Mouse (Mus musculus): ENCODE results near the gene Ccdc62. TPM values are rescaled to one million over a fixed set of nuclear protein-coding genes. Genes with fewer than 3 reads are reported as not detected.

The Ccdc62 gene
- polyA plus RNA-seq, 1 experiment from 2014 or later: 8.0 TPM

DNA sequence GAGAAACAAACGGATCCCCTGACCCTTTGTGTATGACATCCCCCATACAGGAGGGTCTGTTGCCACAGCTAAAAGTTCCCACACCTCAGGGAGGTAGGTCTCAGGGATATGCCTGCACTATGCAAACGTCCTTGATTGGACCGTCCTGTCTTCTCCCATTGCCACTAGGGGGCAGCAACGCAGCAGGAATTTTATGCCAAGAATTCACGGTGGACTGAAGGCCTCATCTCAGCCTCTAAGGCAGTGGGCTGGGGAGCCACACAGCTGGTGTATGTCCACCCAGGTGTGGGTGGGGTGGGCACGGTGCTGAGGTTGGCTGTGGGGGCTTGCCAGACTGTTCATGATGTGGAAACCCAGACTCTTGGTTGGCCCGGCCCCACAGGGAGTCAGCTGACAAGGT lies 70.3 kb downstream of the Ccdc62 start:
- Histone ChIP-seq H3K4me1 (replicated peaks; ENCODE audit: control insufficient read depth, insufficient read depth, low read length) (no peaks in the 10 kb centered on the region), H3K4me3 (ENCODE audit: low read length) (no peak overlapping the region), H3K4me2 (ENCODE audit: low read depth, low read length) (no peak overlapping the region), H3K9ac (ENCODE audit: low read length) (no peak overlapping the region), H3K9me3 (ENCODE audit: control insufficient read depth, low read length) (no peaks in the 10 kb centered on the region), H3K27ac (ENCODE audit: low read length) (no peak overlapping the region), H3K27me3 (ENCODE audit: control insufficient read depth, insufficient read depth, low read depth, low read length) (no peaks in the 10 kb centered on the region), H3K36me3 (ENCODE audit: control insufficient read depth, insufficient read depth, low read length) (peaks cover 11% of the 10 kb centered on the region)
- 10% methylated on average over 7 of the region's 7 CpGs for WGBS
- peak; percentile 46 for ATAC-seq (ENCODE audit: low read depth)

DNA sequence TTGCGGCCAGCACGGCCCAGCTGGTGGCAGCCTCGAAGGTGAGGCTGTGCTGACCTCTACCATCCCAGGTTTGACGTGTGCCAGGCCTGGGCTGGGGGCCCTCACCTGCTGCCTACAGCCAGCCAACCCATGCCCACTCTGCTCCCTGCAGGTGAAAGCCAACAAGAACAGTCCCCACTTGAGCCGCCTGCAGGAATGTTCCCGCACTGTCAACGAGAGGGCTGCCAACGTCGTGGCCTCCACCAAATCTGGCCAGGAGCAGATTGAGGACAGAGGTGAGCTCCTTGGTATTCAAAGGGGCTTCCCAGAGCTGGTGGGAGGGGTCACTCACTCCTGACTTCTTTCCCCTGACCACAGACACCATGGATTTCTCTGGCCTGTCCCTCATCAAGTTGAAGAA lies 70.8 kb downstream of the Ccdc62 start:
- Histone ChIP-seq H3K9me3 (ENCODE audit: control insufficient read depth, low read length) (no peaks in the 10 kb centered on the region), H3K4me3 (ENCODE audit: low read length) (no peak overlapping the region), H3K36me3 (ENCODE audit: control insufficient read depth, insufficient read depth, low read length) (peaks cover 14% of the 10 kb centered on the region), H3K9ac (ENCODE audit: low read length) (no peak overlapping the region), H3K27me3 (ENCODE audit: control insufficient read depth, insufficient read depth, low read depth, low read length) (no peaks in the 10 kb centered on the region), H3K27ac (ENCODE audit: low read length) (no peak overlapping the region), H3K4me2 (ENCODE audit: low read depth, low read length) (no peak overlapping the region), H3K4me1 (replicated peaks; ENCODE audit: control insufficient read depth, insufficient read depth, low read length) (no peaks in the 10 kb centered on the region)
- peak; percentile 6; the same call in 1 of the 2 replicates for ATAC-seq (ENCODE audit: low read depth)
- WGBS: 40% methylated on average over 9 of the region's 9 CpGs

DNA sequence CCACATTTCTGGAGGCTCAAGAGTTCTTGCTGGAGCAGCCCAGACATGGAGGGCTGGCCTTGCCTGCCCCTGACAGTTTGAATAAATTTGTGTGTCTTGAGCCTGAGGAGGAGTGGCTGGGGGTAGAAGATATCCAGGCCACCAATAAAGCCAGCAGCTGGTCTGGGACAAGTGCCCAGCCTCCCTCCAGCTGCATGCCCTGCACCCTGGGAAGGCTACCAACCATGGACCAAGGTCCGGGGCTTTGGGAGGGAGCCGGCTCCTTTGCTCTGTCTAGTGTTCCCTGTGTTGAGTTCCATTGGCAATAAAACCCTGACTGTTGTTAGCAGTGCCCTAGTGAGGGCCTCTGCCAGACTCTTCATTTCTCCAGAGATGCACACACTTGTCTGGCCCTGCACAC lies 72.4 kb downstream of the Ccdc62 start:
- Histone ChIP-seq H3K4me3 (ENCODE audit: low read length) (no peak overlapping the region), H3K27ac (ENCODE audit: low read length) (no peak overlapping the region), H3K9me3 (ENCODE audit: control insufficient read depth, low read length) (no peaks in the 10 kb centered on the region), H3K27me3 (ENCODE audit: control insufficient read depth, insufficient read depth, low read depth, low read length) (no peaks in the 10 kb centered on the region), H3K9ac (ENCODE audit: low read length) (no peak overlapping the region), H3K4me1 (replicated peaks; ENCODE audit: control insufficient read depth, insufficient read depth, low read length) (no peaks in the 10 kb centered on the region), H3K4me2 (ENCODE audit: low read depth, low read length) (no peak overlapping the region), H3K36me3 (ENCODE audit: control insufficient read depth, insufficient read depth, low read length) (peaks cover 23% of the 10 kb centered on the region)
- no peak for ATAC-seq (ENCODE audit: low read depth)
- 47% methylated on average over 2 of the region's 2 CpGs for WGBS

DNA sequence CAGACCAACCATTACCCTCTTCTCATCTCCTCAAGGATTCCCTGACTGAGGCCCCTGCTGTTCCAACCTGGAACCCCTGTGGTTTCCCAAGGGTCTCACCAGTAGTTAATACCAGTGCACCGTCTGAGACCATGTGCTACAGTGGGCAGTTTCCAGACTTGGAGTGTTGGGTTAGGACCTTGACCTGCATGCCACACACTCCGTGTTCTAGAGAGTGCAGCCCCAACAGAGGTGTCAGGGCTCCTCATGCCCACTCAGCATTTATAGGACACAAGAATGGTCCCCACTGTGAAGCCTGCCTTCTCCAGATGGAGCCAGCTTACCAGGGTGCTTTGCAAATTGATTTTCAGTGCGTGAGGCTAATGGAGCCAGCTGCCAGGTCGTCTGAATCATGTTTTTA lies 72.9 kb downstream of the Ccdc62 start:
- Histone ChIP-seq H3K27ac (ENCODE audit: low read length) (no peak overlapping the region), H3K4me2 (ENCODE audit: low read depth, low read length) (no peak overlapping the region), H3K36me3 (ENCODE audit: control insufficient read depth, insufficient read depth, low read length) (peaks cover 27% of the 10 kb centered on the region), H3K27me3 (ENCODE audit: control insufficient read depth, insufficient read depth, low read depth, low read length) (no peaks in the 10 kb centered on the region), H3K4me3 (ENCODE audit: low read length) (no peak overlapping the region), H3K9ac (ENCODE audit: low read length) (no peak overlapping the region), H3K9me3 (ENCODE audit: control insufficient read depth, low read length) (no peaks in the 10 kb centered on the region), H3K4me1 (replicated peaks; ENCODE audit: control insufficient read depth, insufficient read depth, low read length) (no peaks in the 10 kb centered on the region)
- 64% methylated on average over 4 of the region's 4 CpGs for WGBS
- ATAC-seq (ENCODE audit: low read depth): no peak

GRCm38 (mm10) chr5:124004356-124005150 lies 74.1 kb downstream of the Ccdc62 start:
- no peak overlapping the region for H3K4me2 ChIP-seq (ENCODE audit: low read depth, low read length)
- ATAC-seq (ENCODE audit: low read depth): no peak
- no peaks in the 10 kb centered on the region for H3K27me3 ChIP-seq (ENCODE audit: control insufficient read depth, insufficient read depth, low read depth, low read length)
- no peak overlapping the region for H3K27ac ChIP-seq (ENCODE audit: low read length)
- no peak overlapping the region for H3K4me3 ChIP-seq (ENCODE audit: low read length)
- 85% methylated on average over 17 of the region's 17 CpGs for WGBS
- H3K36me3 ChIP-seq (ENCODE audit: control insufficient read depth, insufficient read depth, low read length): peaks cover 34% of the 10 kb centered on the region
- no peaks in the 10 kb centered on the region for H3K4me1 ChIP-seq (replicated peaks; ENCODE audit: control insufficient read depth, insufficient read depth, low read length)
- H3K9me3 ChIP-seq (ENCODE audit: control insufficient read depth, low read length): no peaks in the 10 kb centered on the region
- H3K9ac ChIP-seq (ENCODE audit: low read length): no peak overlapping the region

DNA sequence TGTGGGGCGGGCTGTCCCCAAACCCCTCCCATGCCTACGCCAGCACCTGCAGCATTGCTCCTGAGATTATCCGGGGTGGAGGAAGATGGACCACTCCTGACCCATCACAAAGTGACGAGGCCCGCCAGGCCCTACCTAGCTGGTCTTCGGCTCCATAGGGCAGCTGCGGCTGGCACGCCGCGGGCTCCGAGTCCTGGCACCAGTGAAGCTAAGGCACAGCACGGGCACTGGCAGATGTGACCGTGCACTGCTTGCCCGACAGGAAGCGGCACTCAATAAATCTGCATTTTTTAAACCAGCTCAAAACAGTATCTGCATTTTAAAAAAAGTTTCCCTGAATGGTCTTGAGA lies 74.6 kb downstream of the Ccdc62 start:
- H3K36me3 ChIP-seq (ENCODE audit: control insufficient read depth, insufficient read depth, low read length): peaks cover 34% of the 10 kb centered on the region
- peaks cover 2% of the 10 kb centered on the region for H3K4me1 ChIP-seq (replicated peaks; ENCODE audit: control insufficient read depth, insufficient read depth, low read length)
- H3K4me3 ChIP-seq (ENCODE audit: low read length): no peak overlapping the region
- H3K27ac ChIP-seq (ENCODE audit: low read length): no peak overlapping the region
- no peak for ATAC-seq (ENCODE audit: low read depth)
- H3K9ac ChIP-seq (ENCODE audit: low read length): no peak overlapping the region
- H3K27me3 ChIP-seq (ENCODE audit: control insufficient read depth, insufficient read depth, low read depth, low read length): no peaks in the 10 kb centered on the region
- H3K4me2 ChIP-seq (ENCODE audit: low read depth, low read length): no peak overlapping the region
- H3K9me3 ChIP-seq (ENCODE audit: control insufficient read depth, low read length): no peaks in the 10 kb centered on the region
- WGBS: 82% methylated on average over 15 of the region's 15 CpGs

DNA sequence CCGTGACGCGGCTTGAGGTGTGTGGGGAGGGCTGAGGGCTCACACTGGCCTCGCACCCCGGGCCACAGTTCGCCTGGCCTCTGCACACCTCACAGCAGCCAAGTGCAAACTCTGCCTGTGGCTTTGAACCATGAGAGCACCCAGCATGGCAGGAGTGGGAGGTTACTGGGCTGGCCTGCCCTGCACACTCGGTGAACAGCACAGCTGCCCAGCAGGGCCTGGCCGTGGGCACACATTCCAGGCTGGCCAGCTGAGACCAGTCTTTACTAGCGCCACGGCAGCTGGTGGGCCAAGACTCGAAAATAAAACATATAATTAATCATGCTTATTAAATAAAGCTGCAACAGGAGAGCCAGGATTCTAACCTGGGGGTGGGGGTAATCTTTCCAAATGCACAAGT lies 75.1 kb downstream of the Ccdc62 start:
- no peaks in the 10 kb centered on the region for H3K27me3 ChIP-seq (ENCODE audit: control insufficient read depth, insufficient read depth, low read depth, low read length)
- ATAC-seq (ENCODE audit: low read depth): no peak

DNA sequence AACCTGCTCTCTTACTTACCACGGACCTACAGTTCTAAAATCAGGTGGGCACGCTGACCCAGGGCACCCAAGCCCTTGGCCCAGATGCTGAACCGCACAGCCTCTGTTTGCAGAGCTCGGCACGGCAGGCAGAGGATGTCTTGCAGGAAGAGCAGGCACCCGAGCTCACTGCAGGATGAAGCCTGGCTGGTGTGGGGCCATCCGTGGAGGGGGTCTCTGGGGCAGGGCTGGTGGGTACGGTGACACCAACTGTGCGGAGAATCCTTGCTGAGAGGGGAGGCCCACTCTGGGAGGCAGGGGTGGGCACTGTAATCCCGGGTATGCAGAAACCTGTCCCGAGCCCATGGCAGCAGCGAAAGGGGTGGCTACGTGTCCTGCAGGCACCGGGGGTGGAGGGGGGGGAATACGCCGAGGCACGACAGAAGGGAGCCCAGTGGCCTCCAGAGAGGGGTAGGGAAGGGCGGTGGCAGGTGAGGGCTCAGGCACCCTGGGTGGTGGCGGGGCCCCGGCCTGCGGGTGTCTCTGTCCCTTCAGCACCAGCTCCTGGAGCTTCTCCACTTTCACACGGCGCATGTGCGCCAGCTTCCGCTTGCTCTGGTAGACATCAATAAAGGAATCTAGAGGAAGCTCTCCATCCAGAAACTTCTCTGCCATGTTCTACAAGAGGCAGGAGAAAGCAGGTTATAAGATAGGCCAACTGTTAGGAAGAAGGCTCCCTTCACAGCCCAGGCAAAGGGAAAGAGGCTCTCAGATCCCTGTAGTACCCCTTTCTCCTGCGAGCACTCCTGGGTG lies 75.8 kb downstream of the Ccdc62 start:
- no peak overlapping the region for H3K27ac ChIP-seq (ENCODE audit: low read length)
- H3K36me3 ChIP-seq (ENCODE audit: control insufficient read depth, insufficient read depth, low read length): peaks cover 34% of the 10 kb centered on the region

More for the DNA sequence above, 75.1 kb downstream of the Ccdc62 start:
- no peak overlapping the region for H3K4me2 ChIP-seq (ENCODE audit: low read depth, low read length)
- H3K27ac ChIP-seq (ENCODE audit: low read length): no peak overlapping the region
- WGBS: 72% methylated on average over 11 of the region's 11 CpGs
- peaks cover 34% of the 10 kb centered on the region for H3K36me3 ChIP-seq (ENCODE audit: control insufficient read depth, insufficient read depth, low read length)
- no peaks in the 10 kb centered on the region for H3K9me3 ChIP-seq (ENCODE audit: control insufficient read depth, low read length)
- no peak overlapping the region for H3K4me3 ChIP-seq (ENCODE audit: low read length)
- H3K9ac ChIP-seq (ENCODE audit: low read length): no peak overlapping the region
- peaks cover 6% of the 10 kb centered on the region for H3K4me1 ChIP-seq (replicated peaks; ENCODE audit: control insufficient read depth, insufficient read depth, low read length)

GRCm38 (mm10) chr5:124006891-124007491 lies 76.5 kb downstream of the Ccdc62 start:
- no peak overlapping the region for H3K4me2 ChIP-seq (ENCODE audit: low read depth, low read length)
- H3K27me3 ChIP-seq (ENCODE audit: control insufficient read depth, insufficient read depth, low read depth, low read length): no peaks in the 10 kb centered on the region
- H3K36me3 ChIP-seq (ENCODE audit: control insufficient read depth, insufficient read depth, low read length): peaks cover 34% of the 10 kb centered on the region
- no peaks in the 10 kb centered on the region for H3K9me3 ChIP-seq (ENCODE audit: control insufficient read depth, low read length)
- no peak overlapping the region for H3K4me3 ChIP-seq (ENCODE audit: low read length)
- no peak for ATAC-seq (ENCODE audit: low read depth)
- no peak overlapping the region for H3K27ac ChIP-seq (ENCODE audit: low read length)
- peaks cover 20% of the 10 kb centered on the region for H3K4me1 ChIP-seq (replicated peaks; ENCODE audit: control insufficient read depth, insufficient read depth, low read length)
- H3K9ac ChIP-seq (ENCODE audit: low read length): no peak overlapping the region
- 90% methylated on average over 17 of the region's 17 CpGs for WGBS

More for the DNA sequence above, 75.8 kb downstream of the Ccdc62 start:
- Histone ChIP-seq H3K9me3 (ENCODE audit: control insufficient read depth, low read length) (no peaks in the 10 kb centered on the region), H3K27me3 (ENCODE audit: control insufficient read depth, insufficient read depth, low read depth, low read length) (no peaks in the 10 kb centered on the region), H3K4me1 (replicated peaks; ENCODE audit: control insufficient read depth, insufficient read depth, low read length) (peaks cover 13% of the 10 kb centered on the region), H3K4me3 (ENCODE audit: low read length) (no peak overlapping the region), H3K4me2 (ENCODE audit: low read depth, low read length) (no peak overlapping the region), H3K9ac (ENCODE audit: low read length) (no peak overlapping the region)
- WGBS: 84% methylated on average over 26 of the region's 26 CpGs
- no peak for ATAC-seq (ENCODE audit: low read depth)

All from lung, embryonic 16.5 days (tissue).